Mouse (Mus musculus) heart, embryonic 16.5 days (tissue): ENCODE data around the gene Arl1. TPM values are rescaled to one million over a fixed set of nuclear protein-coding genes. Genes with fewer than 3 reads are reported as not detected.
"Not testable (repeated sequence)": the region's sequence is repeated elsewhere in the genome, so short reads cannot be mapped to it uniquely, and the experiment has no call there.

Experiments
- ATAC-seq: fragments of 200-750 bp; cut with Nextera tagmentation; replicated peaks from 2 replicates; pipeline ENCODE4 v1.8.0; 2017; ENCODE audit warnings: moderate number of reproducible peaks; ENCODE audit not compliant: insufficient read depth, low FRiP score; ENCODE audit errors: extremely low read depth
- H3K27ac ChIP-seq: fragments of 300-500 bp; sonication (generic); 2 replicates; pipeline ENCODE4 v1.5.1; 2014; ENCODE audit warnings: mild to moderate bottlenecking, low read length, control low read depth, moderate library complexity
- H3K27me3 ChIP-seq: fragments of 300-500 bp; sonication (generic); 2 replicates; pipeline ENCODE4 v1.6.1; 2014; ENCODE audit warnings: low read length, mixed read lengths; ENCODE audit not compliant: control insufficient read depth, insufficient read depth
- H3K36me3 ChIP-seq: fragments of 300-500 bp; sonication (generic); 2 replicates; pipeline ENCODE4 v1.6.1; 2014; ENCODE audit not compliant: control insufficient read depth, insufficient read depth
- H3K4me1 ChIP-seq: fragments of 300-500 bp; sonication (generic); 2 replicates; pipeline ENCODE4 v1.6.1; 2014; ENCODE audit warnings: low read length, mixed read lengths; ENCODE audit not compliant: control insufficient read depth, insufficient read depth
- H3K4me2 ChIP-seq: fragments of 300-500 bp; sonication (generic); 2 replicates; pipeline ENCODE4 v1.6.1; 2014; ENCODE audit warnings: low read depth, mild to moderate bottlenecking, control low read depth, low read length
- H3K4me3 ChIP-seq: fragments of 300-500 bp; sonication (generic); 2 replicates; pipeline ENCODE4 v1.5.1; 2014; ENCODE audit warnings: mild to moderate bottlenecking, control low read depth, low read length
- H3K9ac ChIP-seq: fragments of 300-500 bp; sonication (generic); 2 replicates; pipeline ENCODE4 v1.6.1; 2014; ENCODE audit warnings: low read length, control low read depth
- H3K9me3 ChIP-seq: fragments of 300-500 bp; sonication (generic); replicated peaks from 2 replicates; pipeline ENCODE4 v1.6.1; 2016; ENCODE audit warnings: low read length; ENCODE audit not compliant: control insufficient read depth
- WGBS: fragments of 180-500 bp; shearing (Covaris S2); extraction: QIAGEN DNeasy Blood & Tissue Kit; methylation state at CpG from one replicate; pipeline ENCODE4 v1.1.7; 2014; 5-methylcytosine and 5-hydroxymethylcytosine counted together
- polyA plus RNA-seq: library from polyadenylated mRNA; unstranded; fragments of >200 nt; fragmentation: Nextera tagmentation; extraction: Ambion mirVana; gene quantifications from 2 replicates; pipeline ENCODE4 v1.2.1, GENCODE M21; 2015

Gene Arl1
- polyA plus RNA-seq, 1 experiment from 2014 or later: 152 TPM

DNA sequence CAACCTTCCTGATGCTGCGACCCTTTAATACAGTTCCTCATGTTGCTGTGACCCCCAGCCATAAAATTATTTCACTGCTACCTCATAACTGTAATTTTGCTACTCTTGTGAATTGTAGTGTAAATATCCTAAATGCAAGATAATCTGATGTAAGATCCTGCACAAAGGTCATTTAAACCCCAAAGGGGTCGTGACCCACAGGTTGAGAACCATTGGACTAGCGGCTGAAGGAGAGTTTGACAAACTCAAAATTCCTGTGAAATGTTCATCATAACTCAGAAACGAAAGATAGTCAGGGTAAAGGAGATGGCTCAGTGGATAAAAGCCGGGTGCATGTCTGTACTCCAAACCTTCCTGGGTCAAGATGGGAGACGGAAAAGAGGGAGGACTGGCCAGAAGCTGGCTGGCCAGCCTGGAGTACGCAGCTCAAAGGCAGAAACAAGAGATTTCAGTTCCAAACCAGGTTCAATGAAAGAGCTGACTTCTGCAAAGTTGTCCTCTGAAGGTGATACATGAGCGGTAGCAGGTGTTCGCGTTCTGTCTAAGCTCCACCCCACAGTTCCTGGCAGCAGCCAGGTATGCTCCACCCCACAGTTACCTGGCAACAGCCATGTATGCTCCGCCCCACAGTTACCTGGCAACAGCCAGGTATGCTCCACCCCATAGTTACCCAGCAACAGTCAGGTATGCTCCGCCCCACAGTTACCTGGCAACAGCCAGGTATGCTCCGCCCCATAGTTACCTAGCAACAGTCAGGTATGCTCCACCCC, 13.5 kb upstream of the Arl1 start:
- Histone ChIP-seq H3K27me3 (no peaks in the 10 kb centered on the region), H3K9ac (no peak overlapping the region), H3K4me2 (no peak overlapping the region), H3K9me3 (no peaks in the 10 kb centered on the region), H3K4me3 (no peak overlapping the region), H3K4me1 (no peaks in the 10 kb centered on the region), H3K36me3 (no peaks in the 10 kb centered on the region), H3K27ac (no peak overlapping the region)
- 53% methylated on average over 13 of the region's 13 CpGs for WGBS
- no peak for ATAC-seq

DNA sequence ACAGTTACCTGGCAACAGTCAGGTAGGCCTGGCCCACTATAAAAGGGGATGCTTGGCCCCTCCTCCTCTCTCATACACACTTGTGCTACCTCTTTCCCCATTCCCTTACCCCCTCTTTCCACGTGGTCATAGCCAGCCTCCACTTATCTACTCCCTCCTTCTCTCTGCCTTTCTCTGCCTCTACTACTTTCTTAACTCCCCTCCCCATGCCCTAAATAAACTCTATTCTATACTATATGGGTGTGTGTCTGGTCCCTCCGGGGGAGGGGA, 13.0 kb upstream of the Arl1 start:
- H3K9me3 ChIP-seq: no peaks in the 10 kb centered on the region
- no peak overlapping the region for H3K9ac ChIP-seq
- no peak overlapping the region for H3K4me2 ChIP-seq
- ATAC-seq: no peak
- no peak overlapping the region for H3K4me3 ChIP-seq
- H3K27me3 ChIP-seq: no peaks in the 10 kb centered on the region
- 50% methylated on average over 2 of the region's 2 CpGs for WGBS
- no peaks in the 10 kb centered on the region for H3K36me3 ChIP-seq
- no peak overlapping the region for H3K27ac ChIP-seq
- H3K4me1 ChIP-seq: no peaks in the 10 kb centered on the region

DNA sequence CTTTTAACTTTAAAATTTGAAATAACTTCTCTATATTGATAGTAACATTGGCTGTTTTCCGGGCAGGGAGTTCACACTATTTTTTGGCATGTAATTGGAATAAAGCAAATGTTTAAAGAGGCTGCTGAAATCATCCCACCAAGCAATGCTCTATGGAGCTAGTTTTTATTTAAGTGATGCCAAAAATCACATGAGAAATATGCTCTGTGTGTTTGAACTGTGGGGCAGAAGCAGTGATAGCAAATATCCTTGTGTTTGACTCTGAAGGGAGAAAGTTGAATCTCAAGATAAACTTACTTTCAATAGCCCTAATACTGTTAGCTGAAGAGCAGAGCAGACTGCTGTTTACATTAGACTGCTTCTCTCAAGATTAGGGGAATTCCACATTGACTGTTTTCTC, 11.0 kb upstream of the Arl1 start:
- Histone ChIP-seq H3K4me1 (no peaks in the 10 kb centered on the region), H3K4me3 (no peak overlapping the region), H3K27me3 (no peaks in the 10 kb centered on the region), H3K9ac (no peak overlapping the region), H3K4me2 (no peak overlapping the region), H3K36me3 (no peaks in the 10 kb centered on the region), H3K9me3 (no peaks in the 10 kb centered on the region), H3K27ac (no peak overlapping the region)
- no peak for ATAC-seq
- 43% methylated on average over 1 of the region's 1 CpGs for WGBS

DNA sequence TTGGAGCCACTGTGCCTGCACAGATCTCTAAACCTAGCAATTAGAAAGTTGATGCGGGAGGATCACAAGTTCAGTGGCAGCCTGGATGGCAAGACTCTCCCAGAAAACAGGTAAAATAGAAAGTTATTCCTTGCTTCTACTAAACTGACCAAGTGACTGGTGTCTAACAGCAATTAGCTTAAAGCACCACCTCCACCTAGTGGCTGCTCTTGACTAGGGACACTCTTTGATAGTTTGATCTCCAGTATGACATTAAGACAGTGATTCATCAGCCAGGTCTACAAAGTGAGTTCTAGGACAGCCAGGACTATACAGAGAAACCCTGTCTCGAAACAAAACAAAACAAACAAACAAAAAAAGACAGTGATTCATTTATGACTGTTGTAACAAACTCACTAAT, 5.3 kb upstream of the Arl1 start:
- Histone ChIP-seq H3K9me3 (no peaks in the 10 kb centered on the region), H3K4me1 (peaks cover 1% of the 10 kb centered on the region; the same call in 1 of the 2 replicates), H3K9ac (no peak overlapping the region), H3K4me3 (no peak overlapping the region), H3K36me3 (no peaks in the 10 kb centered on the region), H3K4me2 (no peak overlapping the region), H3K27me3 (no peaks in the 10 kb centered on the region), H3K27ac (no peak overlapping the region)
- ATAC-seq: no peak
- 39% methylated on average over 2 of the region's 2 CpGs for WGBS

DNA sequence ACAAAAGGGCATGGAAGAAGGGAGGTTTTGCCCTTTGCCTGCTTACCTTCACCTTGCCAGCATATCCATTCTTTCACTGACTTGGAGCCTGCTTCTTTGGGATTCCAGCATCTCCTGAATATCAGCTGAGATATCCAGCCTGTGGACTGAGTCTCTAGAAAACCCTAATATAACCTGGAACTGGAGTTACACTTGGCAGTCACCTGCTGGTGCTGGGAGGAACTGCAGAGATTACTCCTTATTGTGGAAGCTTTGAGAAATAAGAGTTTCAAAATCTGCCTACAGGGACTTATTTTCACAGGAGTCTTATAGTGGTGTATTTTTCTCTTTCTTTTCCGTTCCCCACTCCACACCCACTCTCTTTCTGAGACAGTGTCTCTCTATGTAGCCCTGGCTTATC, 3.5 kb upstream of the Arl1 start:
- Histone ChIP-seq H3K9me3 (no peaks in the 10 kb centered on the region), H3K4me1 (peaks cover 2% of the 10 kb centered on the region; the same call in 1 of the 2 replicates), H3K4me2 (no peak overlapping the region), H3K36me3 (no peaks in the 10 kb centered on the region), H3K9ac (no peak overlapping the region), H3K27me3 (no peaks in the 10 kb centered on the region), H3K27ac (no peak overlapping the region), H3K4me3 (no peak overlapping the region)
- WGBS: 44% methylated on average over 1 of the region's 1 CpGs
- no peak for ATAC-seq

DNA sequence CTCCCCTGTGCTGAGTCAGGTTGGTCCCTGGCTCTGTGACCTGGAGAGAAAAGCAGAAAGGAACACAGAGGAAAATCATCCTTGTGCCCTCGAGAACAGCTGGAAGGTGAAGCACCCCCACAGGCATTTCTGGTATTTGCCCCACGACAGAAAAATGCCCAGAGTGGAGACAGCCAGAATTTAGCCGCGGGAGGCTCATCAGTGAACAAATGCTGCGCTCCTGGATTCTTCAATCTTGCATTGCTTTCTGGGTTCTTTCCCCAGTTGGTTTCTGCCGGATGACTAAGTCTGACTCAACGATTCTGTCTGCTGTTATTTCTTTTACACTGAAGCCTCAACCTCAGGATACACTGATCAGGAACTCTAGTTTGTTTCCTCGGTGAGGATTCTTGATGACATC, 2.5 kb upstream of the Arl1 start:
- no peak for ATAC-seq
- Histone ChIP-seq H3K27me3 (no peaks in the 10 kb centered on the region), H3K4me1 (peaks cover 5% of the 10 kb centered on the region; the same call in 1 of the 2 replicates), H3K4me2 (no peak overlapping the region), H3K9ac (no peak overlapping the region), H3K27ac (no peak overlapping the region), H3K36me3 (no peaks in the 10 kb centered on the region), H3K4me3 (no peak overlapping the region), H3K9me3 (no peaks in the 10 kb centered on the region)
- WGBS: 56% methylated on average over 8 of the region's 8 CpGs

DNA sequence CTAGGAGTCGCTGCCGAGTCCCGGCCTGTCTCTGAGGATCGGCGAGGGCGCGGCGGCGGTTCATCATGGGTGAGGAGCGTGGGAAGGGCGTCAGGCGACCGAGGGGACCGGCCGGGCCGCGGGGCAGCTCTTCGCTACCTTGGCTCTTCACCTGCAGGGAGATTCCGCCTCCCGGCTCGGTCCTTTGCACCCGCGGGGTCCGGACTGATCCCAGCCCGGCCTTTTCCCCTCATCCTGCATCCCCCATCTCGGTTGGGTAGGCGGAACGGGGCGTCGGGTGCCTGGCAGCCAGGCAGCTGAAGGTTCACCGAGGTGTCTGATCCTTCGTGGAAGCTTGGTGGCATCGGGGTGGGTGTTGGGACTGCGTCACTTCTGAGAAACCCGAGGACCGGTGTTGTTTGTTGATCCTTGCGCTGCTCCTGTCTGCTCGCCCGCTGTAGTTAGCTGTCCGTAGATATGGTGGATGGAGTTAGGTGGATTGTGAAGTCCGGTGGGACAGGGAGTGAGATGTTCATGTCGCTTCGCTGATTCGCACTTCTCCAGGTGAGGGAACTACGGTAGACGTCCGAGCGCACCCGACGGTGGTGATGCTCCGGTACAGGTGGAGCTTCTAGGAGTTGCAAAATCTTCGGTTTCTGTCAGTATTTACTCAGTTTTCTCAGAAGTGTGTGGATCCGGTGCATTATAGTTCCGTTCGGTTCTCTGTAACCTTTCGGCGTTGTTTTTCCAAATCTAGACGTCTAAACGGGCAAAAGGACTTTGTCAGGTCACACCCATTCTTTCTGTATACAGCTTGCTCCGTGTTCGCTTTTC, 1.0 kb downstream of the Arl1 start:
- H3K9me3 ChIP-seq: no peaks in the 10 kb centered on the region
- peak overlapping the region; percentile 94 for H3K4me2 ChIP-seq
- no peaks in the 10 kb centered on the region for H3K27me3 ChIP-seq
- peaks cover 5% of the 10 kb centered on the region; the same call in 1 of the 2 replicates for H3K4me1 ChIP-seq
- 2% methylated on average over 61 of the region's 61 CpGs for WGBS
- peak; percentile 11; the same call in 1 of the 2 replicates for ATAC-seq
- H3K4me3 ChIP-seq: peak overlapping the region; percentile 92
- peaks cover 2% of the 10 kb centered on the region; the same call in 1 of the 2 replicates for H3K36me3 ChIP-seq
- H3K27ac ChIP-seq: peak overlapping the region; percentile 91
- peak overlapping the region; percentile 97 for H3K9ac ChIP-seq

DNA sequence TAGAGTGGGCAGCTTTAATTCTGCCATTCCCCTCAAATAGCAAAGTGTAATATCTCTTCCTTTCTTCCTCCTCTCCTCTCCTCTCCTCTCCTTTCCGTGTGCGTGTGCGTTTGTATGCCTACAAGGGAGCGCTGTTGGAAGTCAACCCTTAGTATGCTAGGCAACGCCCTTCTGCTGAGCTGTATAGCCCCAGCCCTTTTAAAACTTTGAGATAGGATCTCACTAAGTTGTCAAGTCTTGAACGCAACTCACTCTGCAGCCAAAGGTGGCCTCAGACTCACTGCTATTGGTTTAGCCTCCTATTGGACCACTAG, 1.6 kb downstream of the Arl1 start:
- Histone ChIP-seq H3K4me1 (peaks cover 5% of the 10 kb centered on the region; the same call in 1 of the 2 replicates), H3K27me3 (no peaks in the 10 kb centered on the region), H3K36me3 (peaks cover 8% of the 10 kb centered on the region; the same call in 1 of the 2 replicates), H3K4me2 (peak overlapping the region; percentile 94), H3K4me3 (peak overlapping the region; percentile 92), H3K9me3 (no peaks in the 10 kb centered on the region), H3K9ac (peak overlapping the region; percentile 97), H3K27ac (no peak overlapping the region)
- 9% methylated on average over 6 of the region's 6 CpGs for WGBS
- no peak for ATAC-seq

DNA sequence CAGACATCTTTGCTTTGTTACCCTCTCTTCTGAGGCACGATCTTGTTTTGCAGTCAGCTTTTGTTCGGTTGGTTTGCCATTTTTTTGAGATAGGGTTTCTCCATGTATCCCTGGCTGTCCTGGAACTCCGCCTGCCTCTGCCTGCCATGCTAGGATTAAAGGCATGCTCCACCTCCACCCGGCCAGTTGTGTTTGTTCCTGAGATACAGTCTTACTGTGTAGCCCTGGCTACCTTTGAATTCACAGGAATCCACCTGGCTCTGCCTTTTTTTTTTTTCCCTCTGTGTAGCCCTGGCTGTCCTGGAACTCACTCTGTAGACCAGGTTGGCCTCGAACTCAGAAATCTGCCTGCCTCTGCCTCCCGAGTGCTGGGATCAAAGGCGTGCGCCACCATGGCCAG, 8.4 kb downstream of the Arl1 start:
- 96% methylated on average over 8 of the region's 8 CpGs for WGBS

More for the DNA sequence above, 8.4 kb downstream of the Arl1 start:
- not testable (repeated sequence) for H3K4me3 ChIP-seq, H3K27ac ChIP-seq, H3K9ac ChIP-seq, H3K9me3 ChIP-seq, ATAC-seq, H3K4me2 ChIP-seq, H3K4me1 ChIP-seq, H3K27me3 ChIP-seq
- peaks cover 43% of the 10 kb centered on the region for H3K36me3 ChIP-seq
